Mouse (Mus musculus): Measurements from ENCODE around the gene Pet117. TPM values are rescaled to one million over a fixed set of nuclear protein-coding genes. Genes with fewer than 3 reads are reported as not detected.

The Pet117 gene
- not detected in 2 replicates for polyA plus RNA-seq (2012; rRNA removed)

DNA sequence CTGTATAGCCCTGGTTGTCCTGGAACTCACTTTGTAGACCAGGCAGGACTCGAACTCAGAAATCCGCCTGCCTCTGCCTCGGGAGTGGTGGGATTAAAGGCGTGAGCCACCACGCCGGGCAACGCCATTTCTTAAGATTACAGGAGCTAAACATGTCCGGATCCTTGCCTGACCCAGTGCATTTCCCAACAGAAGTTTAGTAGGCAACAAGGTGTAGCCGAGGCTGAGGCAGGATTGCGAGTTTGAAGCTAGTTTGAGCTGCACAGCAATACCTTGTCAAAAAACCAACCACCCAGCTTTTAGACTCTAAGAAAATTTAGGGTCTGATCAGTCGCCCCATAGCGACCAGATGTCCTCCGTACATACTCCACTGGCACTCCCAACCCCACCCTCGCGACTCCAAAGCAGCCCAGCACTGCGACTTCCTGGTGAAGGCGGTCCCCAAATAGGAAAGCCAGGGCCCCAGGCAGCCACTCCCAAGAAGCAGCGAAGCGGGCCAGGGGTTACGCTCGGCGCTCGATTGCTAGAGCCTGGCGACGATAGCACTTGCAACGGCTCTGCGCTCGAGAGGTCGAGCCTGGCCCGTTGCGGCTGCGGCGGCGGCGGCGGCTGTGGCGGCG, at the start of gene Pet117, which contains the start of gene Kat14:
Pet117 (plus strand) TSS at position 597 of the 620 bp plus-strand sequence.
Kat14 (plus strand) TSS at position 584 of the 620 bp plus-strand sequence.

GRCm38 (mm10) chr2:144331401-144332302, 37.1 kb upstream of the Pet117 start, which contains the start of gene Ovol2:
Gene Ovol2 (minus strand): TSS chr2:144332146.

Other genes with a start within 250 kb of the Pet117 start
- 4.3 and 4.6 TPM in 2 replicates for gene Mgme1, start 98.3 kb upstream of the Pet117 start, polyA plus RNA-seq (2012; rRNA removed)
- 65.8 and 74.3 TPM in 2 replicates for gene Snx5, start 98.1 kb upstream of the Pet117 start, polyA plus RNA-seq (2012; rRNA removed)
- gene Ovol2, start 36.9 kb upstream of the Pet117 start, polyA plus RNA-seq (2012; rRNA removed): 0.23 and 0.25 TPM in 2 replicates
- 11.7 and 12.5 TPM in 2 replicates for gene Kat14, start within 50 bp of the Pet117 start, polyA plus RNA-seq (2012; rRNA removed)
- gene Dzank1, start 158.4 kb downstream of the Pet117 start, polyA plus RNA-seq (2012; rRNA removed): 0.06 TPM in 2 replicates
- gene Polr3f, start 158.7 kb downstream of the Pet117 start, polyA plus RNA-seq (2012; rRNA removed): 4.2 and 4.5 TPM in 2 replicates
- gene Rbbp9, start 181.9 kb downstream of the Pet117 start, polyA plus RNA-seq (2012; rRNA removed): 6.4 and 6.7 TPM in 2 replicates
- 24.9 and 25.8 TPM in 2 replicates for gene Sec23b, start 187.2 kb downstream of the Pet117 start, polyA plus RNA-seq (2012; rRNA removed)
- gene Smim26, start 225.1 kb downstream of the Pet117 start, polyA plus RNA-seq (2012; rRNA removed): 17.7 and 19.1 TPM in 2 replicates
- gene Dtd1, start 230.9 kb downstream of the Pet117 start, polyA plus RNA-seq (2012; rRNA removed): 7.7 and 8.6 TPM in 2 replicates